In the genomic region with DNA sequence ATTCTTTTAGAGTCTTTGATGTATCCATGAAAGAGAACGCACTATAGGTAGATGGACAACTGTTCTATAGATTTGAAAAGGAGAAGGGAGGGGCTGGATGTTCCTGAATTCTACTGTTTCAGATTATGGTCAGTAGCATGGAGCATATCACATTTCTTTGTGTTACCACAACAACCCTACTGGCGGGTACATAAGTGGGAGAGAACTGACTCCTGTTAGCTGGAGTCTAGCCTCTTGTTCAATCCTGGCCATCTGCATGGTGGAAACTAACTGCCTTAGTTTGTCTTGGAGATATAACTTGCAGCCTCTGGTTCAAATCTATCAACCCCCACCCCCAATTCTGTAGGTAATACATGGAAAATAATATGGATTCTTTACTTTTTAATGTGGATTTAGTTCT, we compare ENCODE assay signal across 7 mouse cellular contexts. TPM values are rescaled to one million over a fixed set of nuclear protein-coding genes. Genes with fewer than 3 reads are reported as not detected.
DNase-seq lines count a peak whose midpoint lies in the region; ATAC-seq and TF ChIP-seq lines count a peak whose summit lies in the region.

No protein-coding gene starts in this region.

- no peak for TF ChIP-seq CTCF in lung, adult 2 months (IDR thresholded peaks at IDR 0.05; ENCODE audit: insufficient read depth, low read length)

- 74% methylated on average over 2 of the region's 2 CpGs for WGBS in lung, embryonic 16.5 days
- 68% methylated on average over 2 of the region's 2 CpGs for WGBS in lung, adult 2 months
- 54% methylated on average over 2 of the region's 2 CpGs for WGBS in heart, embryonic 16.5 days
- 75% methylated on average over 2 of the region's 2 CpGs for WGBS in liver, embryonic 12.5 days (ENCODE audit: insufficient replicate concordance)
- 59% methylated on average over 2 of the region's 2 CpGs for WGBS in stomach, embryonic 16.5 days

- H3K27ac ChIP-seq in lung, embryonic 16.5 days (ENCODE audit: low read length), result peak overlapping the region; percentile 90
- peak overlapping the region; percentile 96 for H3K27ac ChIP-seq in heart, embryonic 16.5 days (ENCODE audit: low read length)
- H3K27ac ChIP-seq in liver, embryonic 12.5 days, result no peak overlapping the region
- H3K27ac ChIP-seq in stomach, embryonic 16.5 days (ENCODE audit: low read length), result peak overlapping the region; percentile 97

- peak overlapping the region; percentile 55 for H3K4me3 ChIP-seq in lung, embryonic 16.5 days (ENCODE audit: low read length)
- H3K4me3 ChIP-seq in lung, adult 2 months (replicated peaks; ENCODE audit: extremely low read depth, low read depth, low read length), result no peak overlapping the region
- peak overlapping the region; percentile 73 for H3K4me3 ChIP-seq in heart, embryonic 16.5 days (ENCODE audit: low read length)
- H3K4me3 ChIP-seq in liver, embryonic 12.5 days, result peak overlapping the region; percentile 58; the same call in 1 of the 2 replicates
- H3K4me3 ChIP-seq in stomach, embryonic 16.5 days (replicated peaks; ENCODE audit: low read length), result peak overlapping the region; percentile 54

- DNase-seq in lung, adult 2 months, result no peak
- DNase-seq in cerebellum, adult 11-12 months, result no peak
- DNase-seq in layer of hippocampus, postnatal 14 days (ENCODE audit: low spot score in 2 of 2), result no peak

- no peak for TF ChIP-seq POLR2A in lung, adult 2 months (IDR thresholded peaks at IDR 0.05; ENCODE audit: borderline replicate concordance, extremely low read depth, low read depth, low read length)

- peaks cover 20% of the 10 kb centered on the region for H3K4me1 ChIP-seq in lung, embryonic 16.5 days (replicated peaks; ENCODE audit: control insufficient read depth, insufficient read depth, low read length)
- no peaks in the 10 kb centered on the region; the same call in 1 of the 2 replicates for H3K4me1 ChIP-seq in lung, adult 2 months (ENCODE audit: control insufficient read depth, insufficient read depth, low read length)
- peaks cover 23% of the 10 kb centered on the region for H3K4me1 ChIP-seq in heart, embryonic 16.5 days (ENCODE audit: control insufficient read depth, insufficient read depth, low read length)
- H3K4me1 ChIP-seq in liver, embryonic 12.5 days, result peaks cover 26% of the 10 kb centered on the region
- H3K4me1 ChIP-seq in stomach, embryonic 16.5 days (ENCODE audit: control insufficient read depth, insufficient read depth, low read length), result peaks cover 16% of the 10 kb centered on the region

- H3K9ac ChIP-seq in lung, embryonic 16.5 days (ENCODE audit: low read length), result peak overlapping the region; percentile 37; the same call in 1 of the 2 replicates
- H3K9ac ChIP-seq in heart, embryonic 16.5 days (ENCODE audit: low read length), result peak overlapping the region; percentile 61
- no peak overlapping the region for H3K9ac ChIP-seq in liver, embryonic 12.5 days
- H3K9ac ChIP-seq in stomach, embryonic 16.5 days (ENCODE audit: low read length), result peak overlapping the region; percentile 49

- no peaks in the 10 kb centered on the region for H3K36me3 ChIP-seq in lung, embryonic 16.5 days (ENCODE audit: control insufficient read depth, insufficient read depth, low read length)
- no peaks in the 10 kb centered on the region for H3K36me3 ChIP-seq in heart, embryonic 16.5 days (ENCODE audit: control insufficient read depth, insufficient read depth)
- no peaks in the 10 kb centered on the region for H3K36me3 ChIP-seq in liver, embryonic 12.5 days
- no peaks in the 10 kb centered on the region for H3K36me3 ChIP-seq in stomach, embryonic 16.5 days (ENCODE audit: control insufficient read depth, insufficient read depth, low read length)

- no peak for ATAC-seq in lung, embryonic 16.5 days (ENCODE audit: low read depth)
- no peak for ATAC-seq in heart, embryonic 16.5 days (replicated peaks; ENCODE audit: extremely low read depth, insufficient read depth, low FRiP score)
- ATAC-seq in liver, embryonic 12.5 days, result no peak
- no peak for ATAC-seq in stomach, embryonic 16.5 days (ENCODE audit: insufficient read depth, low FRiP score)

- H3K27me3 ChIP-seq in lung, embryonic 16.5 days (ENCODE audit: control insufficient read depth, insufficient read depth, low read depth, low read length), result no peaks in the 10 kb centered on the region
- no peaks in the 10 kb centered on the region for H3K27me3 ChIP-seq in heart, embryonic 16.5 days (ENCODE audit: control insufficient read depth, insufficient read depth, low read length)
- H3K27me3 ChIP-seq in liver, embryonic 12.5 days (replicated peaks), result peaks cover 52% of the 10 kb centered on the region
- no peaks in the 10 kb centered on the region for H3K27me3 ChIP-seq in stomach, embryonic 16.5 days (ENCODE audit: control insufficient read depth, insufficient read depth, low read length)

- peak overlapping the region; percentile 69 for H3K4me2 ChIP-seq in lung, embryonic 16.5 days (ENCODE audit: low read depth, low read length)
- peak overlapping the region; percentile 95 for H3K4me2 ChIP-seq in heart, embryonic 16.5 days (ENCODE audit: low read depth, low read length)
- peak overlapping the region; percentile 71 for H3K4me2 ChIP-seq in liver, embryonic 12.5 days
- peak overlapping the region; percentile 53 for H3K4me2 ChIP-seq in stomach, embryonic 16.5 days (ENCODE audit: low read depth, low read length)

- no peaks in the 10 kb centered on the region for H3K9me3 ChIP-seq in lung, embryonic 16.5 days (ENCODE audit: control insufficient read depth, low read length)
- no peaks in the 10 kb centered on the region for H3K9me3 ChIP-seq in heart, embryonic 16.5 days (replicated peaks; ENCODE audit: control insufficient read depth, low read length)
- no peaks in the 10 kb centered on the region for H3K9me3 ChIP-seq in liver, embryonic 12.5 days (replicated peaks)
- H3K9me3 ChIP-seq in stomach, embryonic 16.5 days (replicated peaks; ENCODE audit: control insufficient read depth, low read length), result no peaks in the 10 kb centered on the region

RNA-seq across cellular contexts. Expression of gene Nfia, which starts 1.3 kb away (rescaled TPM):
- polyA plus RNA-seq in lung, embryonic 16.5 days (2015; fragmentation: Nextera tagmentation; extraction: Ambion mirVana), result 48.3 and 52.9 TPM in 2 replicates
- 52.7 and 57.7 TPM in 2 replicates for polyA plus RNA-seq in lung, adult 2 months (2012; rRNA removed)
- polyA plus RNA-seq in heart, embryonic 16.5 days (2015; fragmentation: Nextera tagmentation; extraction: Ambion mirVana), result 37.3 and 42.0 TPM in 2 replicates
- polyA plus RNA-seq in liver, embryonic 12.5 days (2016; fragmentation: Nextera tagmentation; extraction: Ambion mirVana), result 3.8 and 4.5 TPM in 2 replicates
- polyA plus RNA-seq in stomach, embryonic 16.5 days (2015; fragmentation: Nextera tagmentation; extraction: Ambion mirVana), result 42.9 and 45.1 TPM in 2 replicates
- 100 to 1,000 TPM; 131 to 132 TPM for total RNA-seq in layer of hippocampus, postnatal 14 days (2021)

RNA-seq across cellular contexts. Expression of gene E130114P18Rik, which starts 4.1 kb away (rescaled TPM):
- polyA plus RNA-seq in lung, embryonic 16.5 days (2015; fragmentation: Nextera tagmentation; extraction: Ambion mirVana), result 0.79 and 0.85 TPM in 2 replicates
- 0.17 TPM in 1 of 2 replicates, not detected in the other for polyA plus RNA-seq in lung, adult 2 months (2012; rRNA removed)
- polyA plus RNA-seq in heart, embryonic 16.5 days (2015; fragmentation: Nextera tagmentation; extraction: Ambion mirVana), result 0.47 and 0.75 TPM in 2 replicates
- 0.23 TPM in 1 of 2 replicates, not detected in the other for polyA plus RNA-seq in liver, embryonic 12.5 days (2016; fragmentation: Nextera tagmentation; extraction: Ambion mirVana)
- polyA plus RNA-seq in stomach, embryonic 16.5 days (2015; fragmentation: Nextera tagmentation; extraction: Ambion mirVana), result 2.5 and 2.6 TPM in 2 replicates
- 10 to 100 TPM in 1 of 2 experiments, 1 to 10 TPM in 1; 8.4 to 11.7 TPM for total RNA-seq in layer of hippocampus, postnatal 14 days (2021)
